Mouse (Mus musculus) A20 (cell line): ENCODE results near the gene Mybbp1a.

Experiments used
- DNase-seq: peaks from one replicate; pipeline ENCODE4 v3.0.0-alpha.2; 2011; ENCODE audit warnings: low read depth, low spot score

The Mybbp1a gene

GRCm38 (mm10) chr11:72477653-72478052 is 36.5 kb downstream of the Mybbp1a start:
- no peak for DNase-seq

GRCm38 (mm10) chr11:72478228-72478627 is 37.1 kb downstream of the Mybbp1a start:
- DNase-seq, result no peak

- no peak for DNase-seq
Measured at GRCm38 (mm10) chr11:72479499-72479898, 38.3 kb downstream of the Mybbp1a start.

- no peak for DNase-seq
Measured at GRCm38 (mm10) chr11:72481313-72481712, 40.2 kb downstream of the Mybbp1a start.

GRCm38 (mm10) chr11:72481952-72482351 is 40.8 kb downstream of the Mybbp1a start:
- no peak for DNase-seq

- DNase-seq, result no peak
Measured at GRCm38 (mm10) chr11:72484549-72484948, 43.4 kb downstream of the Mybbp1a start.

GRCm38 (mm10) chr11:72485157-72485556 is 44.0 kb downstream of the Mybbp1a start:
- no peak for DNase-seq

- DNase-seq, result no peak
Measured at GRCm38 (mm10) chr11:72485960-72486359, 44.8 kb downstream of the Mybbp1a start.

- DNase-seq, result no peak
Measured at GRCm38 (mm10) chr11:72487171-72487570, 46.0 kb downstream of the Mybbp1a start.

- no peak for DNase-seq
Measured at GRCm38 (mm10) chr11:72487739-72488138, 46.6 kb downstream of the Mybbp1a start.

GRCm38 (mm10) chr11:72488753-72489271 is 47.7 kb downstream of the Mybbp1a start:
- DNase-seq, result no peak

- no peak for DNase-seq
Measured at GRCm38 (mm10) chr11:72489397-72489796, 48.2 kb downstream of the Mybbp1a start.

GRCm38 (mm10) chr11:72489881-72490301 is 48.7 kb downstream of the Mybbp1a start, which contains the start of gene Spns2:
Gene Spns2 (minus strand): TSS chr11:72489904.
- peak; percentile 77 for DNase-seq

- DNase-seq, result no peak
Measured at GRCm38 (mm10) chr11:72491130-72491960, 50.2 kb downstream of the Mybbp1a start.

GRCm38 (mm10) chr11:72494046-72494988 is 53.2 kb downstream of the Mybbp1a start:
- DNase-seq, result peak; percentile 18

- no peak for DNase-seq
Measured at GRCm38 (mm10) chr11:72496066-72496465, 54.9 kb downstream of the Mybbp1a start.

- no peak for DNase-seq
Measured at GRCm38 (mm10) chr11:72496775-72497174, 55.6 kb downstream of the Mybbp1a start.

GRCm38 (mm10) chr11:72497367-72497766 is 56.2 kb downstream of the Mybbp1a start:
- DNase-seq, result no peak

- DNase-seq, result no peak
Measured at GRCm38 (mm10) chr11:72500139-72500538, 59.0 kb downstream of the Mybbp1a start.
